Mouse (Mus musculus): ENCODE results near the gene Sdha.

DNA sequence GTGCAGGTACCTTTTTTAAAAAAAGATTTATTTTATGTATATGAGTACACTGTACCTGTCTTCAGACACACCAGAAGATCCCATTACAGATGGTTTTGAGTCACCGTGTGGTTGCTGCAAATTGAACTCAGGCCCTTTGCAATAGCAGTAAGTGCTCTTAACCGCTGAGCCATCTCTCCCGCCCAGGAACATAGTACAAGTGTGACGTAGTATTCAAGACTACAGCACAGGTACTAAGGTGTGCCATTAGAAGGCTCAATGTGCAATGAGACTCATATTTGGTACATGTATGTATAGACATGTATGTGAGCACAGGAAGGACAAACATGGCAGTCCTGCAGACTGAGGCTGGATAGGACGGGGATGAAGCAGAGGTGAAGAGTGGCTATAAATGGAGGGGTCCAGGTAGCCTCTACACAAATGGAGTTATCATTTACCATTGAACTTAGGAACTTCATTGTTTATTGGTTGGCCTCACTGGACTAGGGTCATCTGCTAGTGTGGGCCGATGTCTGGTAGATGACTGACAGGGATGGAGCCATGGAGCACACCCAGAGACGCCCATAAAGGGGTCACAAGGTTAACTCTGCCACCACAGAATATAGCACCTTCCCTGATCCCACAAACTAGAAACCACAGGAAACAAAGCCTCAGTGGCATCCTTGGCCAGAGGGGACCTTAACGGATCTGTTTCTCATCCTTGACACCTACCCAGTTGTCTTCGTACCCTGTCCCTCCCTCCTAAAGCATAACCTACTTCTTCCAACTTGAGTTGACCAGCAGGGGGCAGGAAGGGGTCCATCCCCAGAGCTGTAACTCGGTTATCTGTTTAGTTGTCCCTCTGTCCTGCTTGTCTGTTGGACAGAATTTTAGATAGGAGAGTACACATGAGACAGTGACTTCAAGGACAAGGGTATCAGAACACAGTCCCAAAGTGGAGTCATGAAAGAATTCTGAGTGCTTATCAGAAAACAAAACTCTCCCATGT is 47.7 kb downstream of the Sdha start:
- peak; percentile 55 for TF ChIP-seq CTCF (IDR thresholded peaks at IDR 0.05; ENCODE audit: low read depth)
- no peak for TF ChIP-seq EP300 (optimal IDR thresholded peaks at IDR 0.05)

All from stomach, postnatal 0 days (tissue).